ENCODE assay signal across 8 mouse cellular contexts in the genomic region with DNA sequence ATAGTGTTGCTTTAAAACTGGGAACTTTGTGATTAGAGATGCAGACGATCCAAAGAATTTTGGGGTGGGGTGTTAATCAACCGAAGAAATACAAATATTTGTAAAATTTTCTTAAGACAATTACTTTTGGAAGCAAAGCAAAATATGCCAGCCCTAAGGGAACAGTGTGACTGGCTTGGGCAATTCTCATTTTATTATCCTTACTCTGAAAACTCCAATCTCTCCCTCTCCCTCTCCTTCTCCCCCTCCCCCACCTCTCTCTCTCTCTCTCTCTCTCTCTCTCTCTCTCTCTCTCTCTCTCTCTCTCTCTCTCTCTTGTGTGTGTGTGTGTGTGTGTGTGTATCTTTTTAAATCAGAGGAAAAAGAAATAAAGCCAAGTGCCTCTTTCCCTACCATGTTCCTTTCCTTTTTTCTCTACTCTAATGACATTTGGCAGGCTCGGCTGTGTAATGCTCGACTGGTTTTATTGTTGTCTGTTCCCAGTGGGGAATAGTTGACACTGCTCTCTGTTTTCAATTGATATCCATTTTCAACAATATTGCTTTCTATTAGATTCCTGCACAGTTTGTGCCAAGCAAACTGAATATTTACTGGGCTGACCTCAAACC.
DNase-seq lines count a peak whose midpoint lies in the region; ATAC-seq and TF ChIP-seq lines count a peak whose summit lies in the region.

No protein-coding gene starts in this region.

- H3K4me3 ChIP-seq in intestine, embryonic 15.5 days (replicated peaks): no peak overlapping the region
- H3K4me3 ChIP-seq in intestine, postnatal 0 days (ENCODE audit: low read depth, low read length): no peak overlapping the region
- H3K4me3 ChIP-seq in embryonic facial prominence, embryonic 10.5 days: 0 out of 2 replicates have a peak overlapping the region, but pooled peaks have one; percentile 23
- no peak overlapping the region for H3K4me3 ChIP-seq in hindbrain, embryonic 13.5 days
- H3K4me3 ChIP-seq in midbrain, embryonic 16.5 days (ENCODE audit: low read depth, low read length): no peak overlapping the region

- peak overlapping the region; percentile 42; the same call in 1 of the 2 replicates for H3K4me2 ChIP-seq in intestine, embryonic 15.5 days (replicated peaks)
- no peak overlapping the region for H3K4me2 ChIP-seq in intestine, postnatal 0 days (replicated peaks; ENCODE audit: low read depth)
- peak overlapping the region; percentile 40 for H3K4me2 ChIP-seq in hindbrain, embryonic 13.5 days
- H3K4me2 ChIP-seq in midbrain, embryonic 16.5 days (ENCODE audit: low read length): peak overlapping the region; percentile 46

- H3K4me1 ChIP-seq in intestine, embryonic 15.5 days (replicated peaks): peaks cover 3% of the 10 kb centered on the region; the same call in 1 of the 2 replicates
- H3K4me1 ChIP-seq in intestine, postnatal 0 days (replicated peaks; ENCODE audit: control insufficient read depth, insufficient read depth, low read length): no peaks in the 10 kb centered on the region
- peaks cover 14% of the 10 kb centered on the region for H3K4me1 ChIP-seq in embryonic facial prominence, embryonic 10.5 days
- peaks cover 27% of the 10 kb centered on the region for H3K4me1 ChIP-seq in hindbrain, embryonic 13.5 days (replicated peaks)
- H3K4me1 ChIP-seq in midbrain, embryonic 16.5 days (ENCODE audit: control insufficient read depth, insufficient read depth, low read length): peaks cover 25% of the 10 kb centered on the region

- H3K9me3 ChIP-seq in intestine, embryonic 15.5 days: no peaks in the 10 kb centered on the region
- no peaks in the 10 kb centered on the region for H3K9me3 ChIP-seq in intestine, postnatal 0 days (ENCODE audit: control insufficient read depth)
- H3K9me3 ChIP-seq in embryonic facial prominence, embryonic 10.5 days: no peaks in the 10 kb centered on the region
- H3K9me3 ChIP-seq in hindbrain, embryonic 13.5 days: no peaks in the 10 kb centered on the region
- no peaks in the 10 kb centered on the region for H3K9me3 ChIP-seq in midbrain, embryonic 16.5 days (replicated peaks; ENCODE audit: control insufficient read depth, low read length, poor library complexity, severe bottlenecking)

- WGBS in intestine, embryonic 15.5 days: 30% methylated on average over 4 of the region's 4 CpGs
- 27% methylated on average over 4 of the region's 4 CpGs for WGBS in intestine, postnatal 0 days
- WGBS in embryonic facial prominence, embryonic 10.5 days: 27% methylated on average over 4 of the region's 4 CpGs
- 25% methylated on average over 4 of the region's 4 CpGs for WGBS in hindbrain, embryonic 13.5 days
- 16% methylated on average over 4 of the region's 4 CpGs for WGBS in midbrain, embryonic 16.5 days

- H3K27ac ChIP-seq in intestine, embryonic 15.5 days: no peak overlapping the region
- H3K27ac ChIP-seq in intestine, postnatal 0 days (ENCODE audit: low read depth, low read length): no peak overlapping the region
- peak overlapping the region; percentile 83 for H3K27ac ChIP-seq in embryonic facial prominence, embryonic 10.5 days (replicated peaks)
- H3K27ac ChIP-seq in hindbrain, embryonic 13.5 days: peak overlapping the region; percentile 93
- peak overlapping the region; percentile 82 for H3K27ac ChIP-seq in midbrain, embryonic 16.5 days (ENCODE audit: low read length)

- no peaks in the 10 kb centered on the region for H3K36me3 ChIP-seq in intestine, embryonic 15.5 days
- no peaks in the 10 kb centered on the region for H3K36me3 ChIP-seq in intestine, postnatal 0 days (ENCODE audit: control insufficient read depth, insufficient read depth)
- H3K36me3 ChIP-seq in embryonic facial prominence, embryonic 10.5 days (replicated peaks): no peaks in the 10 kb centered on the region
- H3K36me3 ChIP-seq in hindbrain, embryonic 13.5 days: no peaks in the 10 kb centered on the region
- H3K36me3 ChIP-seq in midbrain, embryonic 16.5 days (ENCODE audit: control insufficient read depth, insufficient read depth, low read length): no peaks in the 10 kb centered on the region

- DNase-seq in embryonic facial prominence, embryonic 10.5 days (ENCODE audit: low spot score): no peak
- DNase-seq in thymus, postnatal 14 days: no peak
- DNase-seq in right cerebral cortex, postnatal 36 days (ENCODE audit: low spot score in 2 of 2): no peak
- DNase-seq in cerebellum, postnatal 36 days: no peak

- no peak overlapping the region for H3K9ac ChIP-seq in intestine, embryonic 15.5 days
- no peak overlapping the region for H3K9ac ChIP-seq in intestine, postnatal 0 days (ENCODE audit: low read depth, low read length)
- peak overlapping the region; percentile 59 for H3K9ac ChIP-seq in hindbrain, embryonic 13.5 days
- H3K9ac ChIP-seq in midbrain, embryonic 16.5 days (ENCODE audit: low read depth, low read length): peak overlapping the region; percentile 35; the same call in 1 of the 2 replicates

- no peak for TF ChIP-seq CTCF in intestine, postnatal 0 days (IDR thresholded peaks at IDR 0.05; ENCODE audit: low read depth)

- H3K27me3 ChIP-seq in intestine, embryonic 15.5 days (replicated peaks): no peaks in the 10 kb centered on the region
- no peaks in the 10 kb centered on the region for H3K27me3 ChIP-seq in intestine, postnatal 0 days (replicated peaks; ENCODE audit: control insufficient read depth, insufficient read depth, low read length)
- H3K27me3 ChIP-seq in embryonic facial prominence, embryonic 10.5 days (replicated peaks; ENCODE audit: low read depth, poor library complexity, severe bottlenecking): no peaks in the 10 kb centered on the region
- H3K27me3 ChIP-seq in hindbrain, embryonic 13.5 days: no peaks in the 10 kb centered on the region
- no peaks in the 10 kb centered on the region for H3K27me3 ChIP-seq in midbrain, embryonic 16.5 days (ENCODE audit: control insufficient read depth, insufficient read depth, low read depth, low read length)

- ATAC-seq in intestine, embryonic 15.5 days: no peak
- no peak for ATAC-seq in intestine, postnatal 0 days
- ATAC-seq in hindbrain, embryonic 13.5 days (ENCODE audit: low FRiP score): peak; percentile 54
- peak; percentile 61 for ATAC-seq in midbrain, embryonic 16.5 days

Comparison
In these comparisons a context has a peak if more than half of its experiments do, and no peak if none do; other contexts are left out.
1. ATAC-seq: peak in hindbrain, embryonic 13.5 days (single experiment) and midbrain, embryonic 16.5 days (single experiment); none in intestine, embryonic 15.5 days (single experiment) and intestine, postnatal 0 days (single experiment).
2. H3K27ac ChIP-seq: peak in embryonic facial prominence, embryonic 10.5 days (single experiment), hindbrain, embryonic 13.5 days (single experiment) and midbrain, embryonic 16.5 days (single experiment); none in intestine, embryonic 15.5 days (single experiment) and intestine, postnatal 0 days (single experiment).
3. H3K9ac ChIP-seq: peak in hindbrain, embryonic 13.5 days (single experiment) and midbrain, embryonic 16.5 days (single experiment); none in intestine, embryonic 15.5 days (single experiment) and intestine, postnatal 0 days (single experiment).